Mouse (Mus musculus) erythroblast, embryonic 14.5 days (primary cell): Measurements from ENCODE around the gene Bcl7c.

Experiments used
- GATA1 ChIP-seq: IDR thresholded peaks from 2 replicates; pipeline ENCODE4 v1.6.1; 2012; ENCODE audit warnings: low read length, inconsistent platforms, mixed read lengths
- TAL1 ChIP-seq: IDR thresholded peaks from 3 replicates; pipeline ENCODE4 v1.6.1; 2012; ENCODE audit warnings: low read length, inconsistent platforms, mixed read lengths

GRCm38 (mm10) chr7:127750131-127751127 is 41.7 kb upstream of the Bcl7c start:
- TF ChIP-seq GATA1 (no peak), TAL1 (no peak)
